Mouse (Mus musculus) thymus, postnatal 25 days (tissue): ENCODE data around the gene Ngp.
A peak's percentile ranks its signal among the peaks of the same experiment; 100 is the strongest.
"Not testable (repeated sequence)": the region's sequence is repeated elsewhere in the genome, so short reads cannot be mapped to it uniquely, and the experiment has no call there.

Experiments used
- DNase-seq: peaks from one replicate; pipeline ENCODE4 v3.0.0; 2022

Gene Ngp

DNA sequence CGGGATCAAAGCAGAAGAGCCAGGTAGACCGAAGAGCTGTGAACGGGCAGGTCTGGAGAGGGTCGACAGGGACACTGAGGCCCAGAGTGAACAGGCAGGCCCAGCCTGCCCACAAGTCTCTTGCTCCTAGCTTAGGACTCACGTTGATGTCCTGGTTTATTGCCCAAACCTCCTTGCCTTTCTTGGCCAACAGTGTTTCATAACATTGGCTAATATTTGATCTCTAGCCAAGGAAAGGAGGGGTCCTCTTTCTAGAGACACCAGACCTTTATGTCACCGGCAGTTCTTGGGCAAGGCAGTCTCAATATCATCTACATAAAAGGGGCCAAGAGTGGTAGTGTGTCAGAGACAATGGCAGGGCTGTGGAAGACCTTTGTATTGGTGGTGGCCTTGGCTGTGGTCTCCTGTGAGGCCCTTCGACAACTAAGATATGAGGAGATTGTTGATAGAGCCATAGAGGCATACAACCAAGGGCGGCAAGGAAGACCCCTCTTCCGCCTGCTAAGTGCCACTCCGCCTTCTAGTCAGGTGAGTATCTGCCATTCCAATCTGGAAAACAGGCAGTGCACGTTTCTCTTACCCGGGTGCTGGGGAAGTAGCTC lies at the start of gene Ngp:
Gene Ngp (plus strand): TSS at position 237 of the 602 bp plus-strand sequence.
- no peak for DNase-seq

DNA sequence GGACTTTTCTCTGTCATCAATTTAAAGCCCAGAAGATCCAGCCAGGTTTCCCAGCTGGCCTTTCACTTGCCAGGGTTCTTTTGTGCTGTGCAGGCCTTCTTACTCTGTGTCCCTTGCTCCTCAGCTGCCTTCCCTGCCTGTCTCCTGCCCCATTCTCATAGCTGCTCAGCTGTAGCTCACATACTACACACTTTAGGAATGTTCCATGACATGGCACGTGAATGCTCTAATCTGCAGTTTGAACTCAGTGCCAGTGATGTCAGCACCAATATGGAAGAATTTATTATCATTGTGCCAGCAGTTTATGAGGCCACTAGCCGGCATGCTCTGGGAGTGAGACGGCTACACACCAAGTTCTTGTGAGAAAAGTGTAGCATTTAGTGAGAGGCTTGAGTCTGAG lies 49.7 kb upstream of the Ngp start:
- DNase-seq, result no peak

DNA sequence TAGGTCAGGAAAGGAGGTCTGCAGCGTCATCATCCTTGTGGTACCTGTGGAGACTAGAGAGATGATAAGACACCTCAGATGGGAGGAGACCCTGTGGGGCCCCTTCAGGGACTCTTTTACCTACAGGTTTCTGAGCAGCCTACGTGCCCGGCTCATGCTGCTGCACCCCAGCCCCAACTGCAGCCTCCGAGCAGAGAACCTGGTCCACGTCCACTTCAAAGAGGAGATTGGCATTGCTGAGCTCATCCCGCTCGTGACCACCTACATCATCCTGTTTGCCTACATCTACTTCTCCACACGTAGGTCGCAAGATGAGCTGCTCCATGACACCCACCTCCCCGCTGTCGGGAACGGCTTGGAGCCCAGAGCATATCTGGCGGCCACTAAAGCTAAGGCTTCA lies 45.7 kb upstream of the Ngp start:
- no peak for DNase-seq

DNA sequence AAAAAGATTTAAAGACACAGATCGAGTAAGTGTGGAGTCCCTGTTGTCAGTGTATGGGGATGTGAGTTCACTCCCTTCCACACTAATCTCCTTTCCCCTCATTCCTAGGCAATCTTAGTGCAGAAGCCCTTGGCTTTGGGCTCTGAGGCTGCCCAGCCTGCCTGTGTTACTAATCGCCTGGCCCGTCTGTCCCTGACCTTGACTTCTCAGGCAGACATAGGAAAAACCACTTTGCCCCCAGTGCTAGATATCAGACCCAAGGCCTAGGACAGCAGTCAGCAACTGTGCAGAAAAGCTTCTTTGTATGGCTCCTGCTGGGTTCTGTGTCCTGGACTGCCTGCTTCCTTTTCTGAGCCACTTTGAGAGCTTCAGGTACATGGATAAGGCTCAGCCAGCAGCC lies 43.9 kb upstream of the Ngp start:
- DNase-seq, result no peak

DNA sequence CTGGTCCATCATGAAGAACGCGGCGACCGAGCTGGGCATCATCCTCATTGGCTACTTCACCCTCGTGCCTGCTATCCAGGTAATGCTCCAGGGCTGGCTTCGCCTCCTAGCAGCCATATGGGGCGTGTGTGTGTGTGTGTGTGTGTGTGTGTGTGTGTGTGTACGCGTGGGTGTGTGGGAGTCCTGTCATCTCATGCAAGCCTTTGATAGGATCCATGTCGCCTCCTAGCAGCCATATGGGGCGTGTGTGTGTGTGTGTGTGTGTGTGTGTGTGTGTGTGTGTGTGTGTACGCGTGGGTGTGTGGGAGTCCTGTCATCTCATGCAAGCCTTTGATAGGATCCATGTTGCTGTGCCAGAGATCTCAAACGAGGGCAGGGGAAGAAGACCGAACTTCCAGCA lies 41.9 kb upstream of the Ngp start:
- DNase-seq, result not testable (repeated sequence)

DNA sequence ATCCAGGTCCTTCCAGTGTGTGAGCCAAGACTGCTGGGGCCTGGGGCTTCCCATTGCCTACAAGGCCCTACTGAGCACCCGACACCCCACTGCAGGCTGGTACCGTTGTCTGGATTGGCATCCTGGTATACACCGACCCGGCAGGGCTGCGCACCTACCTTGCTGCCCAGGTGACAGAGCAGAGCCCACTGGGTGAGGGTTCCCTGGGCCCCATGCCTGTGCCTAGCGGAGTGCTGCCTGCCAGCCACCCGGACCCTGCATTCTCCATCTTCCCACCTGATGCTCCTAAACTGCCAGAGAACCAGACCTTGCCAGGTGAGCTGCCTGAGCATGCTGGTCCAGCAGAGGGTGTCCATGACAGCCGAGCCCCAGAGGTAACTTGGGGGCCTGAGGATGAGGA lies 40.2 kb upstream of the Ngp start:
- no peak for DNase-seq

DNA sequence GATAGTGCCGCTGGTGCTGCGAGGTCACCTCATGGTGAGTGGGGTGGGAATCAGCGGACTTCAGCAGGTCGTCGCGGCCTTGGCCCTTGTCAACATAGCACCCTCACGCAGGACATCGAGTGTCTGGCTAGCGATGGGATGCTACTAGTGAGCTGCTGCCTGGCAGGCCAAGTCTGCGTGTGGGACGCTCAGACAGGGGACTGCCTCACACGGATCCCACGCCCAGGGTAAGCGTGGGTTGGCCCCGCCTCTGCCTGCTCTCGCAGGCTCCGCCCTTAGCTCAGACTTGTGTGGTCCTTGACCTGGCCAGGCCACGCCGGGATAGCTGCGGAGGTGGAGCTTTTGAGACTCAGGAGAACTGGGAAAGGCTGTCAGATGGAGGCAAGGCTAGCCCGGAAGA lies 38.9 kb upstream of the Ngp start:
- no peak for DNase-seq

DNA sequence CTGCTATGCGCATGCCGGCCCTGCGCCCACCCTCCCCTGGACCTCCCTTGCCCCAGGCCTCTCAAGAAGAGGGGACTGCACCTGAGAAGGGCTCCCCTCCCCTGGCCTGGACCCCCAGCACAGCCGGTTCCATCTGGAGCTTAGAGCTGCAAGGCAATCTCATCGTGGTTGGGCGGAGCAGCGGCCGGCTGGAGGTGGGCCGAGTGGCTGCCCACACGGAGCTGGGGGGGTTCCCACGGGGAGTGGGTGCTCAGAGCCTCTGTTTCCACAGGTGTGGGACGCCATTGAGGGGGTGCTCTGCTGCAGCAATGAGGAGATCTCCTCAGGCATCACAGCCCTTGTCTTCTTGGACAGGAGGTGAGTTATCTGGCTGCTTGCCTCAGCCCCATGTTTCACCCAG lies 38.3 kb upstream of the Ngp start:
- DNase-seq, result no peak

DNA sequence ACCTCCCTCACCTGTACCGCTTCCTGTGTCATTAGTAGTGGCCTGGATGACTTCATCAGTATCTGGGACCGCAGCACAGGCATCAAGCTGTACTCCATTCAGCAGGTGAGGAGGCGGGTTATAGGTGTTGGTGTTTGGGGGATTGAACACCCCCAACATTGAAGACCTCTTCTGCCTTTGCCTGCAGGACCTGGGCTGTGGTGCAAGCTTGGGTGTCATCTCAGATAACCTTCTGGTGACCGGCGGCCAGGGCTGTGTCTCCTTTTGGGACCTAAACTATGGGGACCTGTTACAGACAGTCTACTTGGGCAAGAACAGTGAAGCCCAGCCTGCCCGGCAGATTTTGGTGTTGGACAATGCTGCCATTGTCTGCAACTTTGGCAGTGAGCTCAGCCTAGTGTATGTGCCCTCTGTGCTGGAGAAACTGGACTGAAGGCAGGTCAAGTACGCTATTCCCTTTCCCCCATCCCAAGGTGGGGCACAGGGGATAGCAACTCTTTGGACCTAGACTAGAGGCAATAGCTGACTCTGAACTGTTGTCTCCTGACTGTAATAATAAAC lies 35.1 kb upstream of the Ngp start:
- no peak for DNase-seq

DNA sequence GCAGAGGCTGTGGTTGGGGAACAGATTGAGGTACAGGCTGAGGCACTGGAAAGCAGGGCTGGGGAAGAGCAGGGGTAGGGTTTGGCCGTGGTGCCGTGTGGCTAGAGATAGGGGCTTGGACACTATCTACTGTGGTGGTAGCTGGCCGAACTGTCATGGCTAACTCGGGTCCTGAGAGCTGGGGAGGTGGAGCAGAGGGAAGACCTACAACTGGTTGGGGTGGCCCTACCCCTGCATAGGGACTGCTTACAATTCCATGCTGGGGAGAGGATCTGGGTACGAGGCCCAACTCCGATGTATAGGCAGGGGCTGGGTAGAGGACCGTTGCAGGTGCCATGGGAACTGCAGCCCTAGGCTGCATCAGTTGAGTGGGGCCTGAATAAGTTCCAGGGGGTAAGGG lies 31.5 kb upstream of the Ngp start:
- DNase-seq, result no peak

DNA sequence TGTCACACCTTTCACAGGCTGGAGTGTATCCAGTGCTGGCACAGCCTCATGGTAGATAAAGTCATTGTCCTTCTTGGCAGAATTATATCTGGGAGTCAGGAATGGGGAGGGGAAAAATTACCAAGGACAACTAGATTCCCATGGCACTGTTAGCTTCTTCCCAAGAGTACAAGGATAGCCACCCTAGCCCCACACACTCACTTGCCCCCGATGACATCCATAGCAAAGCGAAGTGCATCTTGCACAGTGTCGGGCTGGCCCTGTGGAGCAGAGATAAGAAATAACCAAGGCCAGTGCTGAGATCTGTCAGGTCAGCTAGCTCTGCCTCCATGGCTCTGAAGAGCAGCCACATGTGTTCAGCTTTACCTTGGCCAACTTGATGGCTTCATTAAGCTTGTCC lies 28.7 kb upstream of the Ngp start:
- no peak for DNase-seq

DNA sequence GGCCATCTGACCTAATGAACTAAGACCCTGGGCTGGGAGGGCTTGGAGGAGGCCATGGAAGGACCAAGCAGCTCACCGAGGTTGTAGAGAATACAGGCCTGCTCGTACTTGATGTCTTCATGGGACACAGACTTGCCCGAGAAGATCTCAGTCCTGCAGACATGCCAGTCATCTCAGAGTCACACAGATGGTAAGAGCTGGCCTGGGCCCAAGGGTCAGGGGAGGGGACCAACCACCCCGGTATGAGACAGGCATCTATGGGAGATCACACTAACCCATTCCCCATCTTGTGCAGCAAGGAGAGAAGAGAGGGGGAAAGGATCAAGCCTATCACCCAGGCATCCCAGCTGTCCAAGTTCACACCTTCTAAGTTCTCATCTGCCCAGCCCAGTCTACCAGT lies 26.3 kb upstream of the Ngp start:
- DNase-seq, result no peak

DNA sequence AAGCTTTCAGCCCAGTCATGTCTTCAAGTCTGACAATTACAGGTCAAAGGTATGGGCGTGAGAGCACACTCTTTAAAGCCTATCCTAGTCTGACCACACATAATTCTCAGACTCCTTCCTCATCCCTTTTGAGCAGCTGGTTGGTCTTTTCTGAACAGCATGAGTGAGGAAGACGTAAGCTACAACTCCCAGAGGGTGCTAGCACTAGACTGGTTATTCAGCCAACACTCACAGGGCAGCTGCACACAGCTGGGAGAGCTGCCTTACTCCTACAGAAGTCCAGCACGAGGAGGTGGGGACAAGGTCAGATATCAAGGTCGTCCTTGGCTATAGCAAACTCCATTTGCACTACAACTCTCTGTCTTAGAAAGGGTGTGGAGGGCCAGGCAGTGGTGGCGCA lies 18.9 kb upstream of the Ngp start:
- no peak for DNase-seq

DNA sequence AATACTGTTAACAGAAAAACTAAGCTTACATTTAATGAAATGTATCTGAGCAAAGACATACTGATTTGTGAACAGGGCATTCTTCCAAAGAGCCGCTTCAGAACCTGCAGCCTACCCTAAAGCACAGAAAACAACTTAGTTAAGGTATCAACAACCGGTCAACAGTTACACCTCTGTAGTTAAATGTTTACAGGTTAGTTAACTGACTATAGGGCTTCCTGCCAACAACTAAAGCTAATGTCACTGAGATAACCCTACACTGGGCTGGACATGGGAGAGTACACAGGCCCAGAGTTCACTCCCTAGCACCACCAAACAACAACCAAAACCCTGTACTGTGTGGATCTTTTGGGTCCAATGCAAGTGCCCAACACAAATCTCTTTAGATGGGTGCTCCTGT lies 16.8 kb upstream of the Ngp start:
- DNase-seq, result no peak

DNA sequence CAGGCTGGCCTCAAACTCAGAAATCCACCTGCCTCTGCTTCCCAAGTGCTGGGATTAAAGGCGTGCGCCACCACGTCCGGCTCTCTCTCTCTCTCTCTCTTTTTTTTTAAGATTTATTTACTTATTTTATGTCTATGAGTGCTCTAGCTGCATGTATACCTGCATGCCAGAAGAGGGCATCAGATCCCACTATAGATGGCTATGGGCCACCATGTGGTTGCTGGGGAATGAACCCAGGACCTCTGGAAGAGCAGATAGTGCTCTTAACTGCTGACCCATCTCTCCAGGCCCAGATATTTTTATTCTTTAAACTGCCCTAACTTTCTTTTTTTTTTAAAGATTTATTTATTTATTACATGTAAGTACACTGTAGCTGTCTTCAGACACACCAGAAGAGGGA lies 16.3 kb upstream of the Ngp start:
- not testable (repeated sequence) for DNase-seq

DNA sequence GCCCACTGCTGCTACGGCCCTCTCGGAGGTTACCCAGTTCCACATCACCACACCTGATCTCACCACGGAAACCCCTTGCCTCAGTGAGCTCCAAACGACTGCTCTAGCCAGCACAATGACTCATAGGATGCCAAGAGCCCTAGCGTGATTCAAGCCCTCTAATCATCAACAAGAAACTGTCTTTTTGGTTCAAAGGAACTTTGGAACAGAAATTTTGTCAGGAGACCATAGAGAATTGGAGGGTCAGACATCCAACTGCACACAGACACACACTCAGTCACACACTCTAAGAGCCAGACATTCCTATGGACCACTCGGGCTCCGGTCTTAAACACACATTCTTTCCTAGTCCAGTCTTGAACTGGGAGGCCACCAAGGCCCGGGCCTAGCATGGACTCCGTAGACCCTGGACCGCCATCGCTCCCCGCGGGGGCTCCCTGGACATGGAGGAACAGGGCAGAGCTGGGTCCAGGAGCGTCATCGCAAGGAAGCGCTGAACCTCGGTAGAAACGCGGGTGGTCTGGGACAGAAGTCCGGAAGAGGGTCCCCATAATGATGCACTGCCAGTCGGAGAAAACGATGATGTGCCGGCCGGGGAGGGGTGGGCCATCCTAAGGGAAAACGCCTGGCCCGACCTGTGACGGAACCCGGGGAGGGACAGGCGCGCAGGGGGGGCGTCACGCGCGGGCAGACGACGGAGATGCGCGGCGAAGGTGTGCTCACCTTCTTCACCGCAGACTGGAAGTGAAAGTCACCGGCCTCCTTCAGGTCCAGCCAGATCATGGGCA lies 12.0 kb upstream of the Ngp start:
- no peak for DNase-seq

DNA sequence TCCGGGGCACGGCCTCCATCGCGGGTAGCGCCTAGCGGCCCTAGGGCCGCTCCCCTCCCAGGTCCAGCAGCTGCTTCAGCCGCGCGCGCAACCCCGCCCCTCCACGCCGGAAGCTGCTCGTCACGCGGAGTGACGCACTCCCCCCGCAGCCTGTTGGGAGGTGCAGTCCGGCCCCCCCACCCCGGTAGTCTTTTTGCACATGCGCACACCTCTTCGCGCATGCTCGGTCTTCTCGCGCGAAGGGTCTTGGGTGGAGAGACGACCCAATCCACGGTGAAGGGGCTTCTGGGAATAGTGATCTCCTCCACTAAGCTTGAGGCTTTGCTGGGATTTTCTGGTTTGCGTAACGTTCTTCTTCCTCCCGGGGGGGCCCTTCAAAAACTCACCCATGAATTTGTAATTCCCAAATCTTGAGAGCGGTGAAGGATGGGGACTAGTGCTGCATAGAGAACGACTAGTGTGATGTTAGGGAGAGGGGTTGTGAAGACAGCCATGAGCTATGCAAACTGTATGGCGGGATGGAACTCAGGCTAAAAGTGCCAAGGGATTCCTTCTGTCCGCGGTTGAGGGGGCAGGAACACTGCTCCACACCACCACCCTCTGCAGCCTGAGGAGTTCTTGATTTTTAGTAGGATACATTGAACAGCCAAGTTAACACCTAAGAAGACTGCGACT lies 11.3 kb upstream of the Ngp start, which contains the start of gene Ptpn23:
Gene Ptpn23 (minus strand): TSS at position 115 of the 675 bp plus-strand sequence.
- peak; percentile 92 for DNase-seq

DNA sequence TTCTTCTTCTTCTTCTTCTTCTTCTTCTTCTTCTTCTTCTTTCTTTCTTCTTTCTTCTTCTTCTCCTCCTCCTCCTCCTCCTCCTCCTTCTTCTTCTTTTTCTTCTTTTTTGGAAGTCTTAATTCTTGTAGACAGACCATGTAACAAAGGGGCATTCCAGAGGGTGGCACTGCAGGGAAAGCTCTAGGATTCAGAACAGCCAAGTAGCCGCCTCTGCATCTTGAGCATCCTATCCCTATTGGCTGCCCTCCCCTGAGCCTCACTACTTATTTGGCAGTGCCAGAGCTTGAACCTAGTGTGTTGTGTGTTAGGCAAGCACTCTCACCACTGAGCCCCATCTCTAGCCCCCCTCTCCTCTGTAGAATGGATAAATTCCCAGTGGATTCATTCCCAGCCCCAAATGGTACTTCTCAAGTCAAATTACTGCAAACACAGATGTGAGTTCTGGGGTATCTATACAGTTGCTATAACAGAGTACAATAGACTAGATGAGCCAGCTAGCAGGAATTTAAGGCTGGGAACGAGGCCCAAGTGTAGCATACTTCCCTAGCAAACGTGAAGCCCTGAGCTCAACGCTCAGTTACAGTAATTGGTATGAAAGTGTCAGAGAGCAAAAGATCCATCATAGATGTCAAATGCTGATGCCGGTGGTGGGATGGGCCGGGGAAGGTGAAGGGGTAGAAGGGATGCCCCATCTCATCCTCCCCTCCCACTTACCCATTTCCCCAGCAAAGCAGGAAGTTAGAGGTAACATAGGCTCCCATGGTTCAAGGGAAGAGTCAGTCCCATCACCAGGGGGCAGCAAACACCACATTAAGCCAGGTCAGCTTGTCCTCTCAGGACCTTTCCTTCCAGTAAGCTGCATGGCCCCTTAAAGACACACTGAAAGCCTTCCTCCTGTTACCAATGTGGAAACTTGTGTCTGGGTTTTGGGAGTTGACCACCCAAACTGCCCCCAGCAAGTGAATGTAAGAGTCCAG lies 8.3 kb upstream of the Ngp start:
- peak; percentile 86 for DNase-seq

DNA sequence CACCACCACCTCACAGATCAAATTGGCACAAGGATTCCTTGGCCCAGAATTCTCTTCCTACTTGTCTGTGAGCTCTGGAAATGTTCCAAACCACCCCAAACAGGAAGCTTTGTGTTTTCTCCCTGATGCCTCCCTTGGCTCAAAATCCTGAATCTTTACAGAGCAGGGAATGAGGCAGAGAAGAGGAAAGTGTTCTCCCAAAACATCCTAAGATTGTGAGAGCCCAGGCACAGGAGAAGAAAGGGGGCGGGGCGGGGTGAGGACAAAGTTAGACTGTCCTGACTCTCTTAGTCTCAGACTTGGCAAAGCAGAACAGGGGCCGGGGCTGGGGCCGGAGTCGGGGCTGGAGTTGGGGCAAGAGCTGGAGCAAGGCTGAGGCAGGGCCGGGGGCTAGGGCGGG lies 6.6 kb upstream of the Ngp start:
- DNase-seq, result no peak

DNA sequence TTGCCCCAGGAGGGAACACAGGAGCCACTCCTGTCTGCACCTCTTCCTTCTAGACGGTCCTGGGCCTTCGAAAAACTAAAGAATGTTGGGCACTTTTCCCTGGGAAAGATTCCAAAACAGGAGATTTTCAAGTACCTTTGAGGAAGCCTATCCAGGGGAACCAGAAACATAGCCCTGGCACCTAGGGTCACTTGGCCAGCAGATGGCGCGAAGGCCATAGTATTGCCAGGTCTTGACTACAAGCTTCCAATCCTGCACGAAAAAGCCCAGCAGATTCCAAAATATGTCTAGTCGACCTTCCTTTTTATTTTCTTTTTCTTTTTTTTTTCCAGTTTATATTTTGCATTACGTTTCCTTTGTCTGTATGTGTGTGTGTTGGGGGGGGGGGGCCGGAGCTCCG lies 5.8 kb upstream of the Ngp start:
- DNase-seq, result no peak

DNA sequence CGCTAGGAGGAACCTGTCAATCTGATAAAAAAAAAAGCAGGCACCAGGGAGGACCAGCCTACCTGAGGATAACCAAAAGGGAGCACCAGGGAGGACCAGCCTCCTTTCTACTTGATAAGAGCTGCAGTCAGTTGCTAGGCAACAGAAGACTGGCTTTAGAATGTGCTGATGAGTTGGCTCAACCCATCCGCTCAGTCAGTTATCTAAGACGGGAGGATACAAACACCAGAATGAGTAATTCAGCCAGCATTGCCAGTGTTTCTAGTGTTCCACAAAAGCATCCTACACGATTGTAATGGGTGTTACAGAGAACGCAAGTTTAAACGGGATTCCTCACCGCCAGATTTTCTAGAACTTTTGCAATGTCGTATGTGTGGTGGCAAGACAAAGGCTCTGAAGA lies 11.7 kb downstream of the Ngp start:
- DNase-seq, result no peak

DNA sequence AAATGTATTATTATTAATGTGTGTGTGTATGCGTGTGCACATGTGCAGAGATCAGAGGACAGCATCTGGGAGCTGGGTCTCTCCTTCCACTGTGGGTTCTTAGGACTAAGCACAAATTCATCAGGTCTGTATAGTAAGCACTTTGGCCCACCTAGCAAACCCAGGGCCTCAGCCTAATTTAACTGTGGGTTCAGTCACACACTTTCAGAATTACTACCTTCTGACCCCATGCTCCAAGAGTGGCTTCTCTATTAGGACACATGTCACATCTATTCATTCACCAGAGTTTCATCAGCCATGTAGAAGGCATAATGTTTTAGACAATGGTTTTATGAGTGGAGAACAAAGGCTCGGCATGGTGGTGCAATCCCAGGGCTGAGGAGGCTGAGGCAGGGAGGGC lies 13.5 kb downstream of the Ngp start:
- DNase-seq, result no peak

DNA sequence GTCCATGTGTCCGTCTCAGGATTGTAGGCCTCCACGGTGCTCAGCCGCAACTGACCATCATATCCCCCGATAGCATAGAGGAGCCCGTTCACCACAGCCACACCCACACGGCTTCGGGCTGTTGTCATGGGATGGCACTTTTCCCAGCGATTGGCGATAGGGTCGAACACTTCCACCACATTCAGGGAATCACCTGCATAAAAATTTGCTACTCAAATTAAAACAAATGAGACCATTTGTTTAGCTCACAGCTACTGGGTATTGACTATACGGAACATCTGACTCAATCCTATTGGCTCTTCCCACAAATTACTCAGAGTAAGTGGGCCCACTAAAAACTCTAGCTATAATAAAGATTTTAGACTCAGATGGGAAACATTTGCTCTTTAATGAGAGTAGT lies 16.5 kb downstream of the Ngp start:
- DNase-seq, result no peak
